Mouse (Mus musculus) left cerebral cortex, postnatal 4 days (tissue): ENCODE measurements around the gene Ptprm. TPM values are rescaled to one million over a fixed set of nuclear protein-coding genes. Genes with fewer than 3 reads are reported as not detected.
A peak's percentile ranks its signal among the peaks of the same experiment; 100 is the strongest.

Source experiments
- DNase-seq: peaks from one replicate; pipeline ENCODE4 v3.0.0-alpha.2; 2022
- intact Hi-C: fragments of 180-260 bp; cut with DNase I; formaldehyde crosslinking; loops from one replicate; pipeline ENCODE4 v1.15.1; 2025
- total RNA-seq, 2 experiments: library from RNA; stranded (reverse); gene quantifications; 2 replicates each; pipeline ENCODE4 v1.2.3; 2021

The Ptprm gene
- 10 to 100 TPM; 39.6 to 43.9 TPM for total RNA-seq

- DNase-seq, result peak; percentile 80
- intact Hi-C loops, result loop anchor here (5.0 to 10.0 kb wide), 3 partner anchors 120 to 670 kb away; no protein-coding TSS in a partner anchor
Observed at GRCm38 (mm10) chr17:67354451-67355011, at the start of gene Ptprm. Ptprm (minus strand) TSS chr17:67354457.

GRCm38 (mm10) chr17:67396205-67396604 is 41.9 kb upstream of the Ptprm start:
- intact Hi-C loops, result no loop called here
- no peak for DNase-seq

- DNase-seq, result no peak
- intact Hi-C loops, result no loop called here
Observed at GRCm38 (mm10) chr17:67390851-67391250, 36.6 kb upstream of the Ptprm start.

GRCm38 (mm10) chr17:67388171-67388570 is 33.9 kb upstream of the Ptprm start:
- DNase-seq, result no peak
- intact Hi-C loops, result no loop called here

- intact Hi-C loops, result no loop called here
- DNase-seq, result no peak
Observed at GRCm38 (mm10) chr17:67385286-67385685, 31.0 kb upstream of the Ptprm start.

- intact Hi-C loops, result no loop called here
- DNase-seq, result no peak
Observed at GRCm38 (mm10) chr17:67383635-67384034, 29.4 kb upstream of the Ptprm start.

- DNase-seq, result no peak
- intact Hi-C loops, result no loop called here
Observed at GRCm38 (mm10) chr17:67381618-67382017, 27.4 kb upstream of the Ptprm start.

GRCm38 (mm10) chr17:67367866-67368265 is 13.6 kb upstream of the Ptprm start:
- no peak for DNase-seq
- intact Hi-C loops, result loop anchor here (10.0 kb wide), 1 partner anchor 783 kb away; no protein-coding TSS in a partner anchor

- intact Hi-C loops, result loop anchor here (10.0 kb wide), 1 partner anchor 780 kb away; no protein-coding TSS in a partner anchor
Observed at GRCm38 (mm10) chr17:67364491-67364890, 10.2 kb upstream of the Ptprm start.

GRCm38 (mm10) chr17:67363377-67364070 is 9.3 kb upstream of the Ptprm start:
- DNase-seq, result no peak
- intact Hi-C loops, result loop anchor here (10.0 kb wide), 1 partner anchor 779 kb away; no protein-coding TSS in a partner anchor

More at GRCm38 (mm10) chr17:67364491-67364890, 10.2 kb upstream of the Ptprm start:
- no peak for DNase-seq

GRCm38 (mm10) chr17:67362131-67362530 is 7.9 kb upstream of the Ptprm start:
- intact Hi-C loops, result loop anchor here (10.0 kb wide), 1 partner anchor 777 kb away; no protein-coding TSS in a partner anchor
- no peak for DNase-seq

GRCm38 (mm10) chr17:67360606-67361005 is 6.3 kb upstream of the Ptprm start:
- DNase-seq, result no peak
- intact Hi-C loops, result loop anchor here (10.0 kb wide), 1 partner anchor 776 kb away; no protein-coding TSS in a partner anchor

- intact Hi-C loops, result loop anchor here (10.0 kb wide), 2 partner anchors 115 to 675 kb away; no protein-coding TSS in a partner anchor
- DNase-seq, result no peak
Observed at GRCm38 (mm10) chr17:67359578-67359977, 5.3 kb upstream of the Ptprm start.

- intact Hi-C loops, result loop anchor here (10.0 kb wide), 2 partner anchors 116 to 674 kb away; no protein-coding TSS in a partner anchor
- no peak for DNase-seq
Observed at GRCm38 (mm10) chr17:67358541-67358940, 4.3 kb upstream of the Ptprm start.

- no peak for DNase-seq
- intact Hi-C loops, result loop anchor here (10.0 kb wide), 2 partner anchors 118 to 672 kb away; no protein-coding TSS in a partner anchor
Observed at GRCm38 (mm10) chr17:67357191-67357590, 2.9 kb upstream of the Ptprm start.

- intact Hi-C loops, result loop anchor here (10.0 kb wide), 2 partner anchors 120 to 670 kb away; no protein-coding TSS in a partner anchor
Observed at GRCm38 (mm10) chr17:67355251-67355650, 994 bp upstream of the Ptprm start.

GRCm38 (mm10) chr17:67353796-67354450 is 334 bp downstream of the Ptprm start:
- intact Hi-C loops, result loop anchor here (5.0 to 10.0 kb wide), 3 partner anchors 121 to 669 kb away; no protein-coding TSS in a partner anchor
- no peak for DNase-seq

More at GRCm38 (mm10) chr17:67355251-67355650, 994 bp upstream of the Ptprm start:
- no peak for DNase-seq

- DNase-seq, result peak; percentile 35
- intact Hi-C loops, result loop anchor here (5.0 to 10.0 kb wide), 3 partner anchors 122 to 668 kb away; no protein-coding TSS in a partner anchor
Observed at GRCm38 (mm10) chr17:67352956-67353795, 1.1 kb downstream of the Ptprm start.

GRCm38 (mm10) chr17:67351423-67351822 is 2.8 kb downstream of the Ptprm start:
- no peak for DNase-seq
- intact Hi-C loops, result loop anchor here (5.0 to 10.0 kb wide), 3 partner anchors 123 to 667 kb away; no protein-coding TSS in a partner anchor

GRCm38 (mm10) chr17:67350536-67350935 is 3.7 kb downstream of the Ptprm start:
- intact Hi-C loops, result loop anchor here (5.0 to 10.0 kb wide), 3 partner anchors 124 to 666 kb away; no protein-coding TSS in a partner anchor
- DNase-seq, result no peak
